Mouse (Mus musculus): ENCODE measurements at regions not wholly inside any gene's neighbourhood (a gene's known extent, or its start where the extent isn't known, plus 50 kb on each side); places are given as distances from the start of the nearest gene placed in this dataset.

DNA sequence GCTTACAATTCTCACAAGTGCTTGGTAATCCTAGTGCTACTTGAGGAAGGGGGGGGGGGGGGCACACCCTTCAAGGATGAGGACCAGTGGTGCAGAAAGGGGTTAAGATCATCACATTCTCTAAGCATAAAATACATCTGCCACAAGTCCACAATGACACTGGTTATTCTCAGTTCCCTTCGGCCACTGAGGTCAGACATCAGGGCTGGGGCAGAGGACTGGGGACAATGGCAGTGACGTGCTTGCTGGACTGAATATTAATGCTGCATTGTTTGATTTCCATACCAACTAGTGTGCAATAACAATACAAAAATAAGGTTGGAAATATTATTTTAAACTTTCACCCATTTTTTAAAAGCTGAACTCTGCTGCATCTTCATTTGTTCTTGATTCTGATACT is 2779.1 kb downstream of the 9330182O14Rik start:
- H3K27ac ChIP-seq, result no peak overlapping the region
- ATAC-seq (ENCODE audit: low FRiP score), result no peak; the same call in 1 of the 2 replicates

DNA sequence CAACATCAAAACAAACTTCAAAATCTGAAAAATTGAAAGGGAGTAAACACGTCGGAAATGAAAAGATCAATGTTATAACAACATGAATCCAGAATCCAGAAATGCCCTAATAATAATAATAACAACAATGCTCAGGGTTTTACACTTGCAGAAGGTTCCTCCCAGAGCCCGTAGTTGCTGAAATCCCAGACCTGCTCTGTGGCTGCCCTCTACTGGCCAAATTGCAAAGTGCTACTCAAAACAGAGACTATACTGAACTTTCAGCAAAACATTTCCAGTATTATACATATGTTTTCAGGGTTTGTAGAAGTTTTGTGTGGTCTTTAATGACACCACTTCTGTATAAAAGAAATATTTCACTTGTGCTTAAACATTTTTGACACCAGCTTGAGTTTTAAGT is 2779.9 kb downstream of the 9330182O14Rik start:
- Histone ChIP-seq H3K9me3 (replicated peaks) (no peaks in the 10 kb centered on the region), H3K27ac (no peak overlapping the region), H3K4me3 (no peak overlapping the region), H3K36me3 (no peaks in the 10 kb centered on the region), H3K27me3 (no peaks in the 10 kb centered on the region), H3K4me2 (replicated peaks) (no peak overlapping the region), H3K9ac (no peak overlapping the region), H3K4me1 (no peaks in the 10 kb centered on the region)
- ATAC-seq (ENCODE audit: low FRiP score), result no peak
- 9% methylated on average over 3 of the region's 3 CpGs for WGBS

More for the DNA sequence above, 2779.1 kb downstream of the 9330182O14Rik start:
- Histone ChIP-seq H3K9me3 (replicated peaks) (no peaks in the 10 kb centered on the region), H3K4me2 (replicated peaks) (no peak overlapping the region), H3K4me1 (no peaks in the 10 kb centered on the region), H3K36me3 (no peaks in the 10 kb centered on the region), H3K4me3 (no peak overlapping the region), H3K27me3 (no peaks in the 10 kb centered on the region), H3K9ac (no peak overlapping the region)
- WGBS, result 24% methylated on average over 2 of the region's 2 CpGs

DNA sequence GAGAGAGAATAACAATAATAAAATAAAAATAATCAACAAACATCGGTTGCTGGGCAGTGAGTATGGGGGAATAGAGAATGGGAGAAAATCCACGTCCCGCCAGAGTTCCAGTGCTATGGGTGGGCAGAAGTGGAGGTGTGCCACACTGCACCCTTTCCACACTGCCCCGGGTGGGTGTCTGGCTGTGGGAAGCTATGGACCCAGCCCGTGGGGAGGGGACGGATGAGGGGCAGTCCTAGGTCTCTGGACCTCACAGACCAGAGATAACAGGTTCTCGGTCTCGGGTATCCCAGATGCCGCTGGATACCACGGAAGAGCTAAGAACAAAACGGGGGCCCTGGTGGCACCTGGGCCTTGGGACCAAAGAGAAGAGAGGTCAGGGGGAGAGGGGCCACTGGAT is 2781.0 kb downstream of the 9330182O14Rik start:
- 91% methylated on average over 11 of the region's 11 CpGs for WGBS
- no peaks in the 10 kb centered on the region for H3K9me3 ChIP-seq (replicated peaks)
- no peaks in the 10 kb centered on the region for H3K36me3 ChIP-seq
- H3K4me3 ChIP-seq, result no peak overlapping the region
- no peak overlapping the region for H3K4me2 ChIP-seq (replicated peaks)
- H3K9ac ChIP-seq, result no peak overlapping the region
- no peak overlapping the region for H3K27ac ChIP-seq
- no peaks in the 10 kb centered on the region for H3K4me1 ChIP-seq
- H3K27me3 ChIP-seq, result no peaks in the 10 kb centered on the region
- no peak for ATAC-seq (ENCODE audit: low FRiP score)

DNA sequence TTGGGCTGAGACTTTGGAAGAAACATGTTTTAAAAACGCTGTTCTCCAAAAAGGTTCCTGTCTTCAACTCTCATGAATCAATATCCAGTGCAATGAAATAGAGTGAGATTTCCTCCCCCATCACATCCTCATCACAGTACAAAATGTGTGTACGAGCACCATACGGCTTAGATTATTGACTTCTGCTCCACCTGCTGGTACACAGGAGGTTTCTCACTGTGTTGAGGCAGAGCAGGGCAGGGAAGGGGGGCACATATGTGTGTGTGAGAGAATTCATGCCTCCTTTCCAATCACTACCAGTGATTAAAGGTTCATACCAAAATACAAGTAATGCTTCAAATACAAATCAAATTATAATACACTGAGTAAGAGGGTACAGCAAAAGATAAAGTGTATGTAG is 2787.5 kb downstream of the 9330182O14Rik start:
- no peak overlapping the region for H3K27ac ChIP-seq
- no peaks in the 10 kb centered on the region for H3K4me1 ChIP-seq
- H3K27me3 ChIP-seq, result no peaks in the 10 kb centered on the region
- ATAC-seq (ENCODE audit: low FRiP score), result no peak
- no peak overlapping the region for H3K4me2 ChIP-seq (replicated peaks)
- H3K9ac ChIP-seq, result no peak overlapping the region
- no peaks in the 10 kb centered on the region for H3K36me3 ChIP-seq
- H3K9me3 ChIP-seq (replicated peaks), result no peaks in the 10 kb centered on the region
- 74% methylated on average over 3 of the region's 3 CpGs for WGBS
- H3K4me3 ChIP-seq, result no peak overlapping the region

DNA sequence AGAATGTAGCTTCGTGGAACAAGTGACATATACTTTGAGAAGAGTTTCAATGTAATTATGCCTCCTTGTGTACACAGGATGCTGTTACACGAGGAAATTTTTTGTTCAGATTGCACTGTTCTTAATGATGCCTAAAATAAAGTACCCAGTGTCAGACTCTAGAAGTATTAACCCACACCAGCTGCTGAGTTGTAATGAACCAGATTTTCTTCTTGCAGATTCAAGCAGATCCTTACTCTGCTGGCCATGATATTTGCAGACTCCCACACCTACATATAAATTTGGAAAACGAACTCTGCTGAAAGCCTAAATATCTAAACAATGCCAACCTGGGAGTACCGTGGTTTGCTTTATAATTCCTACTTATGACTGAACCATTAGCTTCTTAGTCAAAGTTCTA is 2794.2 kb downstream of the 9330182O14Rik start:
- Histone ChIP-seq H3K4me3 (no peak overlapping the region), H3K27ac (no peak overlapping the region), H3K36me3 (no peaks in the 10 kb centered on the region), H3K9ac (no peak overlapping the region), H3K4me1 (no peaks in the 10 kb centered on the region), H3K4me2 (replicated peaks) (no peak overlapping the region), H3K9me3 (replicated peaks) (no peaks in the 10 kb centered on the region), H3K27me3 (no peaks in the 10 kb centered on the region)
- ATAC-seq (ENCODE audit: low FRiP score), result no peak
- 85% methylated on average over 4 of the region's 4 CpGs for WGBS

DNA sequence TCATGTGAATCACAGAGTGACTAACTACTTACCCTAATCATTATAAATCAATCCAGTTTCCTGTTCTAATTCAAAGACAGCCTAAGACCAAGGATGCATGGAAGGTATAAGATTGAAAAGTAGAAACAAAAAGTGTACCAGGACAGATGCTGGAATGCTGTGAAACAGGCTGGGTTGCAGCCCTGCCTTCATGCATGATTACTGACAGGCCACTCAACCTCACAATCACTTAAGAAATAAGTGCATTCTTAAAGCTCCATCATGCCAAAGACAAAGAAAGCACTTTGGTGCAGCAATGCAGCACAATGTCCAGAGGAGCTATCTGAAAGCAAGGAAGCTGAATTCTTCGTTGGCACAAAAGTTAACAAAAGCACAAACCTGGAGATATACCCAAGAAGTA is 2810.4 kb downstream of the 9330182O14Rik start:
- no peak overlapping the region for H3K4me3 ChIP-seq
- H3K9me3 ChIP-seq (replicated peaks), result no peaks in the 10 kb centered on the region
- H3K4me1 ChIP-seq, result no peaks in the 10 kb centered on the region
- ATAC-seq (ENCODE audit: low FRiP score), result no peak
- no peak overlapping the region for H3K4me2 ChIP-seq (replicated peaks)
- H3K36me3 ChIP-seq, result no peaks in the 10 kb centered on the region
- no peak overlapping the region for H3K9ac ChIP-seq
- whole genome bisulfite sequencing, result 78% methylated on average over 1 of the region's 1 CpGs
- H3K27ac ChIP-seq, result no peak overlapping the region
- H3K27me3 ChIP-seq, result no peaks in the 10 kb centered on the region

DNA sequence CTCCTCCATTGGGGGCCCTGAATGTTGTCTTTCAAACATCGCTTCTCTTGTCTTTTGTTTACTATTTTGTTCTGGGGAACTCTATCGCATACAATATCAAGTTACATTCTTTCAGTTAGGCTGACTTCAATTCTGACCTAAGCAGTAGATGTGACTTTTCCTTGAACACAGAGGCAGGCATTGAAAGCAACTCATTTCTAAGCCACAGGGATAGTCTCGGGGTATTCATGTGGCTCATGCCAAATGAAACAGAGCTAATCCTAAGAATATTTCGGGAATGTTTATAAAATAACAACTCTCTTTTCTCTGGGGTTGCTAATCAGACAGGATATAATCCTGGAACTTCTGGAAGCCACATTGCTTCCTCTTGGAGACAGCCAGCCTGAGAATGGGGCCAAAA is 2821.0 kb downstream of the 9330182O14Rik start:
- 79% methylated on average over 4 of the region's 4 CpGs for WGBS
- Histone ChIP-seq H3K4me2 (replicated peaks) (no peak overlapping the region), H3K4me3 (no peak overlapping the region), H3K27ac (no peak overlapping the region), H3K9me3 (replicated peaks) (no peaks in the 10 kb centered on the region), H3K9ac (no peak overlapping the region), H3K36me3 (no peaks in the 10 kb centered on the region), H3K27me3 (no peaks in the 10 kb centered on the region), H3K4me1 (no peaks in the 10 kb centered on the region)
- no peak for ATAC-seq (ENCODE audit: low FRiP score)

DNA sequence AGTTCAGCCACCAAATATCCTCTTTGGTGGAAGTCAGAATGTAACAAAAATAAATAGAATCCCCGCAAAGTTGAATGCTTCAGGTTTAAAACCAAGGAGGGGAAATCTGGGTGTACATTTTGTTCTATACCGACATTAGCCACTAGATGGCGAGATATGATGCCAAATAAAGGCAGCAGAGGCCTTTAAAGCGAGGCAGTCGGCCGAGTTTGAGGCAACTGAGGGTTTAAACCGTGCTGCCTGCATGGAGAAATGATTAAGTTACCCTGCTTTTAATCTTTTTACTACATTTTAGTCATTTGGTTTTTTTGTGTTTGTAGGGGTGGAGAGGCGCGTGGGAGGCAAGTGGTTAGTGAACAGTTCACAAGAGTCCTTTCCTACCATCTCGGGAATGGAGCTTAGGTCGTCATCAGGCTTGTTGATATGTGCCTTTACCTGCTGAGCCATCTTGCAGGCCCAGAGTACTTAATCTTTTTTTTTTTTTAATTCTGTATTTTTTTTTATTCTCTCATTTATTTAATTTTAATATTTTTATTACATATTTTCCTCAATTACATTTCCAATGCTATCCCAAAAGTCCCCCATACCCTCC is 2828.7 kb downstream of the 9330182O14Rik start:
- no peak overlapping the region for H3K4me3 ChIP-seq
- 18% methylated on average over 11 of the region's 11 CpGs for WGBS
- no peaks in the 10 kb centered on the region for H3K27me3 ChIP-seq
- no peak overlapping the region for H3K27ac ChIP-seq
- no peaks in the 10 kb centered on the region for H3K36me3 ChIP-seq
- H3K4me2 ChIP-seq (replicated peaks), result 0 out of 2 replicates have a peak overlapping the region, but pooled peaks have one; percentile 19
- no peak overlapping the region for H3K9ac ChIP-seq
- H3K4me1 ChIP-seq, result no peaks in the 10 kb centered on the region
- ATAC-seq (ENCODE audit: low FRiP score), result peak; percentile 66
- no peaks in the 10 kb centered on the region for H3K9me3 ChIP-seq (replicated peaks)

DNA sequence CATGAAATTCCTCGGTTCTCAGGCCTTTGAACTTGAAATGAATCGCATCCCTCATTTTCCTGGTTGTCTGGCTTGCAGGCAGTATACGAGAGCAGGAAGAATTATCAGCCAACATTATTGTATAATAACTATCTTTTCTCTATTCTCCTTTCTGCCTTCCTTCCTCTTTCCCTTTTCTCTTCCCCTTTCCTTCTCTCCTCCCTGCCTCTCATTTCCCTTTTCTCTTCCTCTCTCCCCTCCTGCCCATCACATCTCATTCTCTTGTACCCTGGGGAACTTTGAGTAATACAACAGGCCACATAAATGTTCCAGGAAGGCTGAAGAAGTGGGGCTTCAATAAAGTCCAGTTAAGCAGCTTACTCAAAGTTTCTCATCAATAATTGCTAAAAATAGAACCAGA is 2831.1 kb downstream of the 9330182O14Rik start:
- Histone ChIP-seq H3K4me3 (no peak overlapping the region), H3K27me3 (no peaks in the 10 kb centered on the region), H3K9ac (no peak overlapping the region), H3K36me3 (no peaks in the 10 kb centered on the region), H3K4me1 (no peaks in the 10 kb centered on the region), H3K4me2 (replicated peaks) (no peak overlapping the region), H3K9me3 (replicated peaks) (no peaks in the 10 kb centered on the region), H3K27ac (no peak overlapping the region)
- WGBS, result 73% methylated on average over 3 of the region's 3 CpGs
- ATAC-seq (ENCODE audit: low FRiP score), result no peak
